Mouse (Mus musculus) adrenal gland, postnatal 0 days (tissue): Measurements from ENCODE around the gene Prl2c1. TPM values are rescaled to one million over a fixed set of nuclear protein-coding genes. Genes with fewer than 3 reads are reported as not detected.

Experiments used
- polyA plus RNA-seq: library from polyadenylated mRNA; unstranded; fragments of >200 nt; fragmentation: Nextera tagmentation; extraction: Ambion mirVana; gene quantifications from 2 replicates; pipeline ENCODE4 v1.2.1, GENCODE M21; 2015

Gene Prl2c1
- not detected in 2 replicates for polyA plus RNA-seq

GRCm38 (mm10) chr13:27849042-27849441 lies at the start of gene Prl2c1:
TSS of gene Prl2c1 (plus strand) at chr13:27849342.

GRCm38 (mm10) chr13:27801354-27801753 lies 47.8 kb upstream of the Prl2c1 start, which contains the start of gene Prl2a1:
TSS of gene Prl2a1 (plus strand) at chr13:27801654.

Other genes with a start within 250 kb of the Prl2c1 start
- gene Prl7b1, start 238.8 kb upstream of the Prl2c1 start, polyA plus RNA-seq = 1.2 and 1.4 TPM in 2 replicates
- gene Prl7a1, start 206.8 kb upstream of the Prl2c1 start, polyA plus RNA-seq = not detected in 2 replicates
- not detected in 2 replicates for gene Prl7a2, start 181.3 kb upstream of the Prl2c1 start, polyA plus RNA-seq
- not detected in 2 replicates for gene Prl7d1, start 132.6 kb upstream of the Prl2c1 start, polyA plus RNA-seq
- not detected in 2 replicates for gene Prl7c1, start 68.5 kb upstream of the Prl2c1 start, polyA plus RNA-seq
- gene Prl2a1, start 47.7 kb upstream of the Prl2c1 start, polyA plus RNA-seq = not detected in 2 replicates
- not detected in 2 replicates for gene Prl4a1, start 166.9 kb downstream of the Prl2c1 start, polyA plus RNA-seq